Mouse (Mus musculus): ENCODE results near the gene Sgms1. TPM values are rescaled to one million over a fixed set of nuclear protein-coding genes. Genes with fewer than 3 reads are reported as not detected.
"Not testable (repeated sequence)": the region's sequence is repeated elsewhere in the genome, so short reads cannot be mapped to it uniquely, and the experiment has no call there.

The Sgms1 gene
- polyA plus RNA-seq, 1 experiment = 22.2 TPM

DNA sequence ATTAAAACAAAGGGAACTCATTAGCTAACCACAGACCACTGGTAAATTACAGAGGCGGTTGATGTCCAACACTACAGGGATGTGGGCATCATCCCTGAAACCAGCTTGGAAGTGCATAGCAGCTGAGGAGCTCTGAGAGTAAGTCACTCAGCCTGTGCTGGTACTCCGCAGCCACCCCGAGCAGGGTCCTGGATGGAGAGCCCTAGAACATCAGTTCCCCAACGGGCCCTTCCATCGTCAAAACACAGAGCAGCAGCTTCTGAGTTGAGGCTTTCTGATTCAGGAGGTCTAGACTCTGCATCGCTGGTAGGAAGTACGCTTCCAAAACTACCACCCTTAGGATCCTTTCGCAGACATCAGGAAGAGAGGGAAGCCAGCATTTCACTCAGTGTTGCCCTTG, 5.8 kb downstream of the Sgms1 start:
- no peak for DNase-seq (ENCODE audit: low spot score)

DNA sequence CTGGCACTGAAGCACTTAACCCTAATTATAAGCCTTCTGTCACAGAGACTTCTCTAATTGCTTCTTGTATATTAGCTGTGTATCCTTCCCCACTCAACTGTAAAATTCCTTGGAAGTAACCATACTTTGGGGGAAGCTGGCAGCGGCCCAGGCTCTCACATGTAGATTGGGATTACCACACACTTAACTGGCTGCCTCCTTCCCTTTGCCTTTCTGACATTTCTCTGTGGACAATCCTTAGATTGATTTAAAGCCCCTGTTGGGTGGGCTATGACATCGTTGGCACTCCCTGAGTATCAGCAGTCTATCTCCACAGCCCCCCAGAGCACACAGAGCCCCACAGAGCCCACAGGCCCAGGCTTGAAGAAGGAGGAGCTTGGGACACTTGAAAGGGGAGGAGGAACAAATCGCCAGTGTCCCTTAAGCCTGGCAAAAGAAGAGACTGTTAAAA, 8.0 kb downstream of the Sgms1 start:
- no peak for DNase-seq (ENCODE audit: low spot score)

DNA sequence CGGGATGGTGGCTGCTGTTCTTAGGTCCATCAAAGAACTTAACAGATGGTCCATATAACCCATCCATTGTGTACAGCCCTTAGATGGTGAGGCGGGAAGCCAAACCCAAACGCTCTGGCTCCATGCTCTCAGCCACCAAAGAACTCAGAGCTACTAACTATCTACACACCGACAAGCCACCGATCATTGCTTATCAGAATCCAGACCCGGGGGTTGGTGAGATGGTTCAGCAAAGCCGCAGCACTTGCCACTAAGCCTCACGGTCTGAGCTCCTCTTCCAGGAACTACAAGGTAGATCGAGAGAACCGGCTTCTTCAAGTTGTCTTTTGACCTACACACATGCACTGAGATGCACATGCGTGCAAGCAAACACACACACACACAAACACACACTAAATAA, 8.8 kb downstream of the Sgms1 start:
- DNase-seq (ENCODE audit: low spot score) = no peak

DNA sequence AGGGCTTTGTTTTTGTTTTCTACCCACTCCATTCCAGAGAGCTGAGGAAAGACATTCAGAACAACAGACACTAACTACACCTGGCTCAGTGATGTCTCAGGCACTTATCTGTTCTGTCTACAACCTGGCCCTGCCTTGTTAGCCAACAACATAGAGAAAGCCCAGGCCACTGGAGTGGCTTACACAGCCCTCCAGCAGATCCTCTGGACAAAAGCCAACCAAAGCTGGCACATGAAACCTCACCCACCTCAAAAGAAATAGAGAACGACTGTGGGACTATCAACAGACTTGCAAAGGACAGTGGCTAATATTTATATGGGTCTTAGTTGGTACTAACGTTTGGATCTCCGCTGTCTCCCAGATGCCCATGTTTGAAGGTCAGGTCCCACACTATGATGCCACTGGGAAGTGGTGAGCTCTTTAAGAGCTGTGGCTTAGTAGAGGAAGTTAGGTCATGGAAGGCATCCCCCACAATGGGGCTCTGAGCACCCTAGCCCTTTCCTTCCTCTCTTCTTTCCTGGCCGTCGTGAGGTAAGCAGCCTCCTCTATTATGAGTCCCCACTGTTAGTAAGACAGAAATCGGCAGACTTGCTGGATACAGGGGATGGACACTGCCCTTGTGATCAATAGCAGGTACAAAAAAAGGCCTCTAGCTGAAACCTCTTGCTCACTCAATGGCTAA, 10.1 kb downstream of the Sgms1 start:
- DNase-seq (ENCODE audit: low spot score) = no peak

DNA sequence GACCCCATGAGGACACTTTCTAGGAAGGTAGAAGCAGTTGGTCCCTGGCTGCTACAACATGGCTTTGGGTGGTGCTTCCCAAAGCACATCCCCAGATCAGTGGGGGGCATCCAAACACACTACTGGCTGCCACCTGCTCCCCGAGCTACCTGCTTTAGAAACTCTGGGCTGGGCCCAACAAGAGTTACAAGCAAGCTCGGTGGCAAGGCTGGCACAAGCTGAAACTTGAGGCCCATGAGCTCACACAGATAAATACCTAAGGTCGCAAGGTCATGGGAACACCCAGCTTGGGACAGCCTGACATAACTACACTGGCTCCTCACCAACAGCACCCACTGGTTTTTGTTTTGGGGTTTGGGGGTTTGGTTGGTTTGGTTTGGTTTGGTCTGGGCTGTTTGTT, 10.9 kb downstream of the Sgms1 start:
- DNase-seq (ENCODE audit: low spot score) = no peak

DNA sequence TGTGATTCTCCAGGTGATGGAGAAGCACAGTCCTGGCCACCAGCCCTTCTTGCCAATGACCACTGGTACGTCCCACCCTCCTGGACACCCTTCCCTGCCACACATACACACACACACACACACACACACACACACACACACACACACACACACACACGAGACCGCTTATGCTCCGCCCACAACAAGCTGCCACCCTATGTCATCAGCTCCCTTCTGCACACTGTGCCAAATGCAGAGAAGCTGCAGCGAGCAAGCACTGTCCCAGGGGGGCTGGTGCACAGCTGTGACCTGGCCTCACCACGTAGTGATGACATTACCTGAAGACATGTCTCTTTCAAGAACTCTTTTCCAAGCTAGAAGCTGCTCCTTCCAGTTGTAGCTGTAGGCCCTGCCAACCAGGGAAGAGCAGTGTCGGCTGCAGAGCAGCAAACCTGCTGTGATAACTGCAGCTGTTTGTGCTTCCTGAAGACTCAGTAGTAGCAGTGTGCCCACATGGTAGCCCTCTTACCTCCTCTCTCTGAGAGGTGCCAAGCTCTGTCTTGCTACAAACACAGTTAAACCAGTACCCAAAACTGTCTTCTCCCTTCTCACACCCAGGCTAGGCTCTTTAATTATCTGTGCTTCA, 11.7 kb downstream of the Sgms1 start:
- DNase-seq (ENCODE audit: low spot score) = no peak

DNA sequence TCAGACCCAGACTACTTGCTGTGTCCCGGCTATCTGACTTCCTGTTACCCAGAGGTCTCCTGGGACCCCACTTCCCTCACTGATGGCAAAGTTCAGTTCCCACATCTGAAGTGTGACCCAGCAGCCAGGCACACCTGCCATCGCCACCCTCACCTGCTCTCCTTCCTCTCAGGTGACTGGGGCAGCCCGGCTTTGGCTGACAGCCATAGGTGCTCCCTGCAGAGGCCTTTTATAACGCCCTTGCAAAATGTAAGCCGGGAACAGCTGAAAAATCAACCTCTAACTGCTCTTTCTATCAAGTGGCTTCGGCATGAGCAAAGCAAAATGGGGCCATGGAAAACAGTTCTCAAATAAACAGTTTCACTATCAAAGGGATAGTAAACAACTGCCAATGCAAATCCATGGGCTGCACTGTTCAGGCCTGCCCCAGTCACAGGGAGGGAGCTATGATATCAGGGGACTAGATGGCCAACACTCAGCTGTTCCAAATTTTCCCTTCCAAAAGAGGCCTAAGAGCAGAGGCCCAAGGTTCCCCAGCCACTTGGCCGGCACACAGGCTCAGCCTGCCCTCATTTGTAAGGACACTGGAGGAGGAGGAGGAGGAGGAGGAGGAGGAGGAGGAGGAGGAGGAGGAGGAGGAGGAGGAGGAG, 12.5 kb downstream of the Sgms1 start:
- no peak for DNase-seq (ENCODE audit: low spot score)

DNA sequence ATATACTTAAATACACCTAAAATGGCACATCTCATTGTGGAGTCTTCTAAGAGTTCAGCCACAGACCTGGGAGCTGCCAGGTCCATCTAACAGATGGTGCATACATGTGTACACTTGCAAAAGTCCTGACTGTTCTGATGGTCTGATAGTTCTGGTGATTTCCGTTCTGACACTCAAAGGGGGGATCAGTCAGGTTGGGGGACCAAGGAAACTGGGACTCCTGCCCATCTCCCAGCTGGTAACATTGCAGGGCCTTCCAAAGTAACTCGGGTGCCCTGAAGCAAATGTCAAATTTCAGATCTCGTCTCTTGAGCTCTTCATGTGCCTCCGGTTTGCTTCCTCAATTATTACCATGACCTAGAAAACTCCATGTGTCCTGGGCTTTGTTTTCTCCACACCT, 13.5 kb downstream of the Sgms1 start:
- DNase-seq (ENCODE audit: low spot score) = no peak

DNA sequence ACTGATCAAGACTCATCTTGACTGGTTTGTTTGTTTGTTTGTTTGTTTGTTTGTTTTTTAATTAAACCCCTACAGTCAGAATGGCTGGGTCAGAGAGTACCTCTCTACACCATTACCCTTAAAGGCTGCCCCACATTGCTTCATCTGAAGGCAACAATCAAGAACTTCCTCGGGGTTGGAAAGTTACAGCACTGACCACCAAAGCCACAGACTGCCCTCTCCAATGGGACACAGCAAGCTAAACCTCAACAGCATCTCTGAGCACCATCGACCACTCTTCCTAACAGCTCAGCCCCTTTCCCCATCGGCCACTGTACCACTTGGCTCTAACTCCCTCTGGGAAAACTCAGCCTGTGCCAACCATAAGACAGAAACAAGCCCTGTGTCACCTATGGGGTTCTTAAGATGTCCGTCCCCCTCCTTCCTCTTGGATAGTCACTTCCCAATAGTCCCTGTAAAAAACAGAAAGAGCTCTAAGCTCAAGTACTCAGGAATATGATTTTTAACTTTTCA, 14.0 kb downstream of the Sgms1 start:
- DNase-seq (ENCODE audit: low spot score) = no peak

DNA sequence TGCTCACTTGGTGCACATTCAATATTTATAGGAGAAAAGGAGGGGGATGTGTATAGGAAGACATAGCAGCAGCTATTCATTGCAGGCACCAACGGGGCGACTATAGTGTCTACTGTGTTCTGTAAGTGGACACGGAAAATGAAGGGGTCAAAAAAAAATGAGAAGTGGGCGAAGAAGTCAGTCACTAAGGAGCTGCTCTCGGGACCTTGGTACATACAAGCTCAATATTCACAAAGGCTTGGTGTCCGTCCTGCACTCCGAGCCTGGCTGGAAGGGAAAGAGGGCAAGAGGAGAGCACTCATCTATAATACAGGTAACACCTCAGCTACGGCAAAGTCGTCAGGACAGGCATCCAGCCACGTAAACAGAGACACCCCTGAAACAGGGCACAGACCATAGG, 14.8 kb downstream of the Sgms1 start:
- DNase-seq (ENCODE audit: low spot score) = no peak

DNA sequence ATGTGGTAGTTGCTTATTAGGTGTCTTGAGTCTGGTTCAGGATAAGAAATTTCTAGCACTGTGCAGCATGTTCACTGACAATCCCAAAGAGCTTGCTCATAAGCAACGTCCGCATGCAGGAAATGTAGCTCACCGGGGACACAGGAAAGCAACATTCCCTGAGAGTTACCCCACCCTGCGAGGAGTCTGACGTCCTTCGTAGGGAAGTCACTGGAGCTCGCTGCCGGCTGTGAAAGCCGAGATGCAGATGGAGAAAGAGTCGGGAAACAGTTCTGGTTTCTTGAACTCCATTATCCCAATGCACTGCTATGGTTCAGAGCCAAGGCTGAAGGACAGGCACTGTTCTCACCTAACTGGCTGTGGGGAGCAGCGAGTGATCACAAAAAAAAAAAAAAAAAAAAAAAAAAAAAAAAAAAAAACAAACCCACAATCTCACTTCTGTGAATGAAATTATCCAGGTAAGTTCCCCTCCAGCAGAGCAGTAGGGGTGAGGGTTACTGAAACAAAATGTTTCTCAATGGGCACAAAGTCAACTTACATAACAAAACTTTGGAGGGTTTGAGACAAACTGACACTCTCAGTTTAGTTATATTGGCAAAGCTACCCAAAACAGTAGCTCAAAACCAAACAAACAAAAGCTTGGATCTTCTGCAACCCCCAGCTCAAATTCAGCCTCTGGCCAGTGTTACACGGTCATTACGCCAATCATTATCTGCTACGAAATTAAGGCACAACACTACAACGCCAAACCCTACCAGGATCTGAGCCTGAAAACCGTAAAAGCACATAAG, 15.5 kb downstream of the Sgms1 start:
- no peak for DNase-seq (ENCODE audit: low spot score)

DNA sequence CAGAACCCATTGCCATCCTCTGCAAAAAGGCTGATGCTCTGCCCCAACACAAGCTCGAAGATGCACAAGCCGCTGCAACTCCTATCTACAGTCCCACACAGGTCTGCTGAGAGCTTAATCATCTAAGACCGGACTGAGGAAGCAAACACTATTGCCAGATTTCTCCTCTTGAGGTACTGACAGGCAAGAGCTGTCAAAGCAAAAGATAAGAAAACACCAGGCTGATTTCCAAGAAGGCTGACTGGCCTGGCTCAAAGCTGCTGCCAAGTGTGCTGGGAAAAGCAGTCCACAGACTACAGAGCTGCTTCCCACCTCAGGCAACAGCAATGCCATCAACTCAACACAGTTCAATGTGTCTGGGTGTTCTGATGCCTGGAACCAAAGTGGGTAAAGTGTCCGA, 17.1 kb downstream of the Sgms1 start:
- no peak for DNase-seq (ENCODE audit: low spot score)

DNA sequence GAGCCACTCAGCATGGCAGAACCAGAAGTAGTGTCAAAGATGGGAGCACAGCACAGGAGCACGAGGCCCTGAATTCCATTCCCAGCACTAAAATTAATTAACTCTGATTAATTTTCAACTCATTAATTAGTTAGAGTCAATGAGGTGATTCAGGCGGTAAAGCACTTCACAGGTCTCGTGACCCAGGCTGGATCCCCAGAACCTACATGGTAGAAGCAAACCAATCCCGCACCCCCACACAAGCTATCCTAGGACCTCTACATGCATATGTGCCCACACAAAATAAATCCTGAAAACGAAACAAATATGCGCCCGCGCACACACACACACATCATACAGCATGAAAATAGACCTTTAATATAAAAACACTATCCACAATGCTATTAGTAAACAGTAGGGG, 22.2 kb downstream of the Sgms1 start:
- DNase-seq (ENCODE audit: low spot score) = no peak

DNA sequence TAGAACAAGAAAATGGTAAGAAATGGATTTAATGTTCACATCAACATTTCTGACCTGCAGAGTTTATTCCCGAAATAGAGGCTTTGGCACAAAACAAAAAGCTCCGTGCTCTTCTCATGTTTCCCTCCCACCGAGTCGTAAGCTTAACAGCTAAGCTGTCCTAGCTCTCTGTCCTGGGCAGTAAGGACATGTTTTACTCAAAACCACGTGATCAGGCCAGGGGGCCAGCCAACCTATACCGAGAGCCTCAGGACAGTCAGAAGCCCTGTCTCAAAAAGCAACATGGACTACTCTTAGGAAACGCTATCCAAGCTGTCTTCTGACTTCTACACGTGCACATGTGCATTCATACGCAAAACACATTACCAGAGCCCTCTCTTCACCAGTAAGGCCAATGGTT, 23.1 kb downstream of the Sgms1 start:
- DNase-seq (ENCODE audit: low spot score) = no peak

DNA sequence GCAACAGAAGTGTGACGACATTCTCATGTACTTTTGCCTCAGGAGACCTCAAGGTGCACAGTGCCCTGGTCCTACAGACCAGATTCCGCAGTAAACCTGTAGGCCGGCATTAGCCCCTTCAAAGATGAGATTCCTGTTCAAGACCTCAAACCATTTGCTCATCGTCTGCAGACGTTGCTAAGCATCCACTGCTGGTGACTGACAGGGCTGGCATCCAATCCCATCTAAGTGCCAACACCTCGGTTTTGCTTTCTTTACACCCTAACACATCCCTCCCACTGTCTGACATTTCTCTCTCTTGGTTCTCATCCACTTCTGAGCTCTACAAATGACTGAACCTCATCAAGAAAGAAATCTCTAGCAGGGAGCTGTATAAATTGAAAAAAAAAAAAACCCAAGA, 24.4 kb downstream of the Sgms1 start:
- no peak for DNase-seq (ENCODE audit: low spot score)

DNA sequence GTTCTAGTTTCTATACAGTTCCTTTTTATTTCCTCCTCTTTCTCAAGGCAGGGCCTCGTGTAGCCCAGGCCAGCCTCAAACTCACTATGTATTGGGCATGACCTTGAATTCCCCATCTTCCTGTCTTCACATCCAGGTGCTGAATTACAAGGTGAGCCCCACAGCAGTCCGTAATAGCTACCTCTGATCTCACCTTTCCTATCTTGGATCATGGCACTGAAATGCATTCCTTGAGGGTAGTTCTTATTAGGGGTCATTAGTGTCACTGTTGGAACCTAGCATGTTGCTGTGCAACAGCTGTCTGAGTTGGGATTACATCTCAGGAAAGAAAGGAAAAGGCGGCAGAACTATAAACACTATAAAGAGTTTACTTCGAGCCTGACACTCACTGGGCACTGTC, 25.9 kb downstream of the Sgms1 start:
- DNase-seq (ENCODE audit: low spot score) = no peak

DNA sequence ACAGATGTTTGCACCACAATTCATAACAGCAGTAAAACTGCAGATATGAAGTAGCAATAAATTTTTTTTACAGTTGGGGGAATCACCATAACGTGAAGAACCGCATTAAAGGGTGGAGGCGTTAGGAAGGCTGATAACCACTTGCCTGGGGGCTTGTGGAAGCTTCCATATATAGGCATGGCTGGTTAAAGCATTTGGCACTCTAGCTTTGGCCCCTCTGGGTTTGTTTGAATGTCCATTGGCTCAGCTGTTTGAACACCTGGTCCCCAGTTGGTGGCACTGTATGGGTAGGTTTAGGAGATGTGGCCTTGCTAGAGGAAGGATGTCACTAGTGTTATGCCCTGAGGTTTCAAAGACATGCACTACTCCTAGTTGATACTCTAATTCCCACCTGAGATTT, 27.0 kb downstream of the Sgms1 start:
- DNase-seq (ENCODE audit: low spot score) = no peak

DNA sequence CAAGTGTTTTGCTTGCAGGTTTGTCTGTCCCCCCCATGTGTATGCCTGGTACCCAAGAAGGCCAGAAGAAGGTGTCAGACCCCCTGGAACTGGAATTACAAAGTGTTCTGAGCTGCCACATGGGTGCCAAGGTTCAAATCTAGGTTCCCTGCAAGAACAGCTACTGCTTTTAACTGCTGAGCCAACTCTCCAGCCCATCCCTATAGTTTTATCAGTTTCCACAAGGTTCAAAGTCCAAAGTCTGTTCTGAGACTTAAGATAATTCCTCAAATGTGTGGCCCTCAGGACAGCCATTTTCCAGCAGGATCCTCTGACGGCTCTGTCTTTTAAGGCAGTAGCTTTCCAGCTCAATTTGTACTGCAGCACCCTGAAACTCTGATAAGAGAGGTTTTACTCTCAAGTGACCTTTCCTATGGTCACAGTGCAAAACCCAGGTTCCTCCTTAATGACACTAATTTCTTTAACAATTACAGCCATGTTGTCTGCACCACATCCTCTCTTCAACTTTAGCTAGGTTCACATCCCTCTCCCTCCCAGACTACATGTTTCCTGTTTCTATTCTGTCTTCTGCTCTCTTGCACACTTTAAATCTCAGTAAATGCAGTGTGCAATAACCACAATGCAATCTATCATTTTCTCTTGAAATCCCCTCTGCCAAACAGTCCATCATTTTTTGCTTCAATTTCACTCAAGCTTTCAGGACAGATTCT, 28.4 kb downstream of the Sgms1 start:
- no peak for DNase-seq (ENCODE audit: low spot score)

DNA sequence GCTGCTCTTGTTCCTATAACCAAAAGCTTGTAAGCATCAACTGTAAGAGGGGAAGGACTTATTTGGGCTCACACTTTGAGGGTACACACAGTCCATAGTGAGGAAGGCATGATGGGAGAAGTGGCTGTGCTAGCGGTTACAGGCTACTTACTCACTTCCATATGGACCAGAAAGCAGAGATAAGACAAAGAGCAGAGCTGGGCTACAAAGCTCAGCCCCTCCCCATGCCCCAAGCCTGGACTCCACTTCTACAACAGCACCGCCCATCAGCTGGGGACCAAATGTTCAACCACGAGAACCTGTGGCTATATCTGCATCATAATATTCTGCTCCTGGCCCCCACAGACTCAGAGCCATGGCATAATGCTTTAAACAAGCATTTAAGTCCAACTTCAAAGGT, 29.0 kb downstream of the Sgms1 start:
- DNase-seq (ENCODE audit: low spot score) = no peak

DNA sequence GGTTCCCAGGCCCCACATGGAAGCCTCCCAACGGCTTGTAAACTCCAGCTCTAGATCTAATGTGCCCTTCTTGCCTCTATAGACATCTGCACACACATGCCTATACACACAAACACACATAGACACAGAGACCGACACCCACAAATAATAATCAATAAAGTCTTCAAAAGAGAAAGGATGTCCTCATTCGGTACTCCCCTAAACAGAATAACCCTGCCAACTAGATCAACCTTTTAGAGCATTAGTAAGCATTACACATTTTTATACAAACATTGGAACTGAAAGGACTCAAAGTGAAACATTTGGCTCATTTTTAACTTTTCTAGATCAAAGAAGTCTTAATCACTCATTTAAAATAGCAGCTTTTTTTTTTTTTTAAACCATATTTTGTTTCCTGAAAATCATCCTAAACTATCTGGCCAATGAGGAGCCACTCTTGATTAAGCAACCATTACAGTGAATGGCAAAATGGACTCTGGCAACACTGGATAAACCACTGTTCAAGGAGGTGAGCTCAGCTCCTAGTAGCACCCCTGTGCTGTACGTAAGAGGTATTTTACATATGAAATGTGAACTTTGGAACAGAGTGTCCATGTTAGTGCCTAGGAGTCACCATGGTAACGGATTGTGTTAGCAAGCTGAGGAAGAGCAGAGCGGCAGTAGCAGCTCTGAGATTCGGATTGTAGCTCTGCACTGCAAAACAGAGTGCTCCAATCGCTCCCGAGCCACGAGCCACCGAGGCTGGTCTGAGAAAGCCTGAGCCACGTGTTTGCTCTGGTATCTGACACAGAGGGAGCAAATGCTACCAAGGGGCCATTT, 30.6 kb downstream of the Sgms1 start:
- DNase-seq (ENCODE audit: low spot score) = no peak

DNA sequence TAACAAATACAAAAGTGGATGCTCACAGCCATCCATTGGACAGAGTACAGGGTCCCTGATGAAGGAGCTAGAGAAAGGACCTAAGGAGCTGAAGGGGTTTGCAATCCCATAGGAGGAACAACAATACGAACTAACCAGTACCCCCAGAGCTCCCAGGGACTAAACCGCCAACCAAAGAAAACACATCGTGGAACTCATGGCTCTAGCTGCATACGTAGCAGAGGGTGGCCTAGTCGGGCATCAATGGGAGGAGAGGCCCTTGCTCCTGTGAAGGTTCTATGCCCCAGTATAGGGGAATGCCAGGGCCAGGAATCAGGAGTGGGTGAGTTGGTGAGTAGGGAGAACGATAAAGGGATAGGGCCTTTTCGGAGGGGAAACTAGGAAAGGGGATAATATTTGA, 31.5 kb downstream of the Sgms1 start:
- DNase-seq (ENCODE audit: low spot score) = not testable (repeated sequence)

All from urinary bladder, adult 2 months (tissue).